Mouse (Mus musculus) lung, adult 2 months (tissue): Measurements from ENCODE around the gene Mlf2. TPM values are rescaled to one million over a fixed set of nuclear protein-coding genes. Genes with fewer than 3 reads are reported as not detected.

Experiments used
- DNase-seq: peaks from one replicate; pipeline ENCODE4 v3.0.0; 2022
- H3K4me1 ChIP-seq: fragments of 200-500 bp; 2 replicates; pipeline ENCODE4 v1.6.1; 2011; ENCODE audit warnings: low read length; ENCODE audit not compliant: control insufficient read depth, insufficient read depth
- H3K4me3 ChIP-seq: fragments of 200-500 bp; replicated peaks from 2 replicates; pipeline ENCODE3; 2011; ENCODE audit warnings: low read depth, mild to moderate bottlenecking, control low read depth, low read length; ENCODE audit errors: extremely low read depth
- CTCF ChIP-seq: fragments of 200-500 bp; IDR thresholded peaks from 2 replicates; pipeline ENCODE4 v1.5.1; 2011; ENCODE audit warnings: mild to moderate bottlenecking, low read length, control low read depth; ENCODE audit not compliant: insufficient read depth
- POLR2A ChIP-seq: fragments of 200-500 bp; IDR thresholded peaks from 2 replicates; pipeline ENCODE4 v1.6.1; 2011; ENCODE audit warnings: low read depth, mild to moderate bottlenecking, control low read depth, low read length, borderline replicate concordance; ENCODE audit errors: extremely low read depth
- WGBS: fragments of 180-500 bp; shearing (Covaris S2); methylation state at CpG from one replicate; pipeline ENCODE4 v1.1.7; 2018; 5-methylcytosine and 5-hydroxymethylcytosine counted together
- polyA plus RNA-seq: library from polyadenylated mRNA; depleted of rRNA; stranded (reverse); fragments of >200 nt; gene quantifications from 2 replicates; pipeline ENCODE4 v1.2.3, GENCODE M21; 2012

Mlf2 gene
- polyA plus RNA-seq, 1 experiment, result 336 TPM

DNA sequence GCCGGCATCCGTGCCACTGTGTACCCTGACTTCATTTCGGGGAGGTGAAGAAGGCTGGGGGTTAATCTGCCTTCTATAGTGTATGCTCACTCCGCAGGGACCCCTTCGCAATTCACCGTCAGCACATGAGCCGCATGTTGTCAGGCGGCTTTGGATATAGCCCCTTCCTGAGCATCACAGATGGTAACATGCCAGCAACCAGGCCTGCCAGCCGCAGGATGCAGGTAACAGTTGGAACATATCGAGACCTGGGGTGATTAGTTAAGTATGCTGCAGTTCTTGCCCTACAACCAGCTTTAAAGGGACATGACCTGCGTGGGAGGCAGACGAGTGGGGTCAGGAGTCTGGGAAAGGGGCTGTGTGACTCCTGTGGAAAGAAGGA, 1.1 kb downstream of the Mlf2 start:
- no peak for DNase-seq
- Histone ChIP-seq H3K4me3 (peak overlapping the region; percentile 84), H3K4me1 (peaks cover 4% of the 10 kb centered on the region; the same call in 1 of the 2 replicates)
- 44% methylated on average over 12 of the region's 12 CpGs for WGBS
- TF ChIP-seq CTCF (no peak), POLR2A (no peak)

DNA sequence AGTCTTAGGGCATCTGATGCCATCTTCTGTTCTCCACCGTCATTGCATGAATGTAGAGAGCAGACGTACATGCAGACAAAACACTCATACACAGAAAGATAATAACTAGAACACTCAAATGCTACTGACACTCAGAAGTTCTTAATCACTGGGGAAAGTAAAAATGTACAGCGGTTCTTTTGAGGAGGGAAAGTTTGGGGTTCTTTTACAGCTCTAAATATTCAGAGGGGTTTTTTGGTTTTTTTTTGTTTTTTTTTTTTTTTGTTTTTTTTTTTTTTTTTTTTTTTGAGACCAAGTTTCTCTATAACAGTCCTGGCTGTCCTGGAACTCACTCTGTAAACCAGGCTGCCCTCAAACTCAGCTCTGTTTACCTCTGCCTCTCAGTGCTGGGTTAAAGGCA, 1.9 kb downstream of the Mlf2 start:
- TF ChIP-seq CTCF (no peak), POLR2A (no peak)
- DNase-seq, result no peak
- Histone ChIP-seq H3K4me3 (no peak overlapping the region), H3K4me1 (peaks cover 4% of the 10 kb centered on the region; the same call in 1 of the 2 replicates)
- 85% methylated on average over 3 of the region's 3 CpGs for WGBS

- DNase-seq, result no peak
- no peak for TF ChIP-seq POLR2A
- TF ChIP-seq CTCF, result no peak
- 93% methylated on average over 7 of the region's 7 CpGs for WGBS
- Histone ChIP-seq H3K4me3 (no peak overlapping the region), H3K4me1 (peaks cover 4% of the 10 kb centered on the region; the same call in 1 of the 2 replicates)
Measured at GRCm38 (mm10) chr6:124934670-124935069, 3.5 kb downstream of the Mlf2 start.

DNA sequence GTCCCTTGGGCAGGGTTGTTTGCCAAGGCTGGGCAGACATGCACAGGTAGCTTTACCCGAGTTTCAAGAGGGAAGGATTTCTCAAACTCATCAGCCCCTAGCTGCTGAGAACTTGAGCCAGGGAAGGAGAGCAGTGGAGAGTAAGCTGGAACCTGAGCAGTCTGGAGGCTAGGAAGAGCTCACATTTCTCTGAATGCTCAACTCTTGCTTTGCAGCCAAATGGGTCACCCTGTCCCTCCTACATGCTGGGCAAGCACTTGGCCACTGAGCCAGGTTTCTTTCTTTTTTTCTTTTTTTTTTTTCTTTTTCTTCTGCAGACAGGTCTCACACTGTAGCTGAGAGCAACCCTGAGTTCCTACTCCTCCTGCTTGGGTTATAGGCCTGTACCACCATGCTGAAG, 5.5 kb downstream of the Mlf2 start:
- no peak for TF ChIP-seq CTCF
- TF ChIP-seq POLR2A, result no peak
- 78% methylated on average over 1 of the region's 1 CpGs for WGBS

DNA sequence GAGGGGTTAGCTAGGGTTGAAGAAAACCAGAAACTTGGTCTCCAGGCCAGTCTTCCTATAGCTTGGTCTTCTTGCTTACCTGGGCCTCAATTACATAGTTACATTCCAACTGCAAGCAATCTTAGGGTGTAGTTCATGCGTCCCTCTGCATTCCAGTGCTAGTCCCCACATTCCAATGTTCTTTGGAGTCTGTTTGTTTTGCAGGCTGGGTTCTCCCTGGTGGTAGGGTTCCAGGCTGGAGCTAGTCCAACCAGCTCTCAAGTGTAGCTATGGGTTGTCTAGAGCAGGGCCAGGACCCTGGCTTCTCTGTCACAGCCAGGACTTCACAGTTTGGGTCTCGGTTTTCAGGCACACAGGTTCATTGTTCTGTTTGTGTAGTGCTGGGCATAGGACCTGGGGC, 6.3 kb downstream of the Mlf2 start:
- TF ChIP-seq POLR2A (no peak), CTCF (no peak)
- DNase-seq, result no peak
- Histone ChIP-seq H3K4me1 (no peaks in the 10 kb centered on the region), H3K4me3 (no peak overlapping the region)
- 59% methylated on average over 2 of the region's 2 CpGs for WGBS

More for the DNA sequence above, 5.5 kb downstream of the Mlf2 start:
- no peak for DNase-seq
- Histone ChIP-seq H3K4me3 (no peak overlapping the region), H3K4me1 (peaks cover 4% of the 10 kb centered on the region; the same call in 1 of the 2 replicates)

- WGBS, result 90% methylated on average over 7 of the region's 7 CpGs
- TF ChIP-seq POLR2A, result no peak
- no peak for TF ChIP-seq CTCF
- Histone ChIP-seq H3K4me3 (no peak overlapping the region), H3K4me1 (no peaks in the 10 kb centered on the region)
- DNase-seq, result no peak
Measured at GRCm38 (mm10) chr6:124938554-124938953, 7.4 kb downstream of the Mlf2 start.

- H3K4me3 ChIP-seq, result no peak overlapping the region
- no peak for DNase-seq
- no peak for TF ChIP-seq POLR2A
- TF ChIP-seq CTCF, result no peak
- no peaks in the 10 kb centered on the region for H3K4me1 ChIP-seq
- 90% methylated on average over 1 of the region's 1 CpGs for WGBS
Measured at GRCm38 (mm10) chr6:124941679-124942078, 10.5 kb downstream of the Mlf2 start.

DNA sequence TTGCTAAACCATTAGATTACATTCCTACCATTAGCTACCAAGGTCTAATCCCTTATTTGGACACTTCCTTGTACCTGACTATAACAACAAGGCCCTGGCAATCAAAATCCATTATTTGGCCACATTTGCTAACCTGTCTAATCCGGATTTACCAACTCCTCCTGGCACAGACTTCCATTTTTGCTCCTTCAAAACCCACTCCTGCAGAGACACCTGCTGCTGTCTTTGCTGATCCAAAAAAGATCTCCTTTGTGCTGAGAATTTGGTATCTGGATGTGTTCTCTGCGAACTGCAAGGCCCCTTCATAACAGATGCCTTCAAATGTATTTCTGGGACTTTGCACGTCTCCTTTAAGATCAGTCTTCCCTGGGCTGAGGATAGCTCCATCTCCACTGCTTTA, 12.3 kb downstream of the Mlf2 start:
- WGBS, result 91% methylated on average over 3 of the region's 3 CpGs
- no peak for TF ChIP-seq CTCF
- TF ChIP-seq POLR2A, result no peak

DNA sequence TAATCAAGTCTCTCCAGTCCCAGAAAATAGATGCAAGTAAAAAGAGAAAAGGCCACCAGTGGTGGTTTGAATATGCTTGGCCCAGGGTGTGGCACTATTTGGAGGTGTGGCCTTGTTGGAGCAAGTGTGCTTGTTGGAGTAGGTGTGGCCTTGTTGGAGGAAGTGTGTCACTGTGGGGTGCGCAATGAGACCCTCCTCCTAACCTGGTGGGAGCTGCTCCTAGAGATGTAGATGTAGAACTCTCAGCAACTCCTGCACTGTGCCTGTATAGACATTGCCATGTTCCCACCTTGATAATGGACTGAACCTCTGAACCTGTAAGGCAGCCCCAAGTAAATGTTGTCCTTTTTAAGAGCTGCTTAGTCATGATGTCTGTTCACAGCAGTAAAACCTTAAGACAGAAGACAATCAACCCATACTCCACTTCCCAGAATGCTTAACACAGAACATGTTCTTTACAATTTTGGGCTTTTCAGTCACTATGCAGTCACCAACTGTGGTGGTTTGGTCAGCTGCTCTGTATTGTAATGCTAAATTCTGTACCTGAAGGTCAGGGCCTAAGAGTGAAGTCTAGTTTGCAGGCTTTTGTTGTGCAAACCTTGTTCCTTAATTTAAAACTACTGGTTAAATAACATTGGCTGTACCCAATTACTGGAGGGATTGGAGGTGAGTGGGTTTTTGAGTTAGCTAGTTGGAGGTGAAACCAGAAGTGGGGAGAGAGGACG, 23.0 kb downstream of the Mlf2 start:
- 89% methylated on average over 2 of the region's 2 CpGs for WGBS
- DNase-seq, result no peak
- Histone ChIP-seq H3K4me3 (no peak overlapping the region), H3K4me1 (no peaks in the 10 kb centered on the region)
- TF ChIP-seq POLR2A (no peak), CTCF (no peak)

More for the DNA sequence above, 12.3 kb downstream of the Mlf2 start:
- Histone ChIP-seq H3K4me3 (no peak overlapping the region), H3K4me1 (no peaks in the 10 kb centered on the region)
- DNase-seq, result no peak

DNA sequence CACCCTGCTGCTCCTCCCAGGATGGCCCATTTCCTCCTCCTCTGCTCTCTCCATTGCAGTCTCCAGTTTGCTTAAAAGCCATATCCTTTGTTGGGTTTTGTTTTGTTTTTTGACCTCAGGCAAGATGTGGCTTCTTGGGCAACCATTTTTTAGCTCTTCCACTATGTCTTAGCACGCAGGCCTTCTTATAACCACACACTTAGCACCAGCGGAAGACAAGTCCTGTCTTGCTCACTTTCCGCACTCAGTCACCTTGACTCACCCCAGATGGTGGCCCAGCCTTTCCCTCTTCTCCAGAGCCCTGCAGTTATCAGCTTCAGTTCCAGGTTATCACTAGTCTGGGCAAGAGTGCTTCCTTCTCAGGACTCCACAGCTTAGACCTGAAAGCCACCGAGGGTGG, 24.0 kb downstream of the Mlf2 start:
- WGBS, result 92% methylated on average over 4 of the region's 4 CpGs
- Histone ChIP-seq H3K4me1 (no peaks in the 10 kb centered on the region), H3K4me3 (no peak overlapping the region)
- TF ChIP-seq POLR2A (no peak), CTCF (no peak)
- no peak for DNase-seq
